Mouse (Mus musculus) small intestine, adult 2 months (tissue): ENCODE data around the gene Olfr1066. TPM values are rescaled to one million over a fixed set of nuclear protein-coding genes. Genes with fewer than 3 reads are reported as not detected.

ENCODE experiments used
- H3K27ac ChIP-seq: fragments of 200-500 bp; 2 replicates; pipeline ENCODE4 v1.5.1; 2012; ENCODE audit warnings: low read depth, low read length, control low read depth, inconsistent platforms; ENCODE audit not compliant: insufficient read depth
- H3K27me3 ChIP-seq: fragments of 200-500 bp; 2 replicates; pipeline ENCODE4 v1.6.1; 2012; ENCODE audit warnings: mild to moderate bottlenecking, moderate library complexity, low read length, inconsistent platforms; ENCODE audit not compliant: control insufficient read depth, insufficient read depth
- H3K36me3 ChIP-seq: fragments of 200-500 bp; 2 replicates; pipeline ENCODE4 v1.6.1; 2012; ENCODE audit warnings: mild to moderate bottlenecking, low read length, control low read depth, inconsistent platforms; ENCODE audit not compliant: control insufficient read depth, insufficient read depth
- H3K4me1 ChIP-seq: fragments of 200-500 bp; 2 replicates; pipeline ENCODE4 v1.6.1; 2012; ENCODE audit warnings: low read length, inconsistent platforms, mixed read lengths; ENCODE audit not compliant: control insufficient read depth, insufficient read depth, insufficient read length
- H3K4me3 ChIP-seq: fragments of 200-500 bp; 2 replicates; pipeline ENCODE4 v1.5.1; 2012; ENCODE audit warnings: low read depth, mild to moderate bottlenecking, control low read depth, inconsistent platforms, low read length, moderate library complexity
- CTCF ChIP-seq: fragments of 200-500 bp; IDR thresholded peaks from 2 replicates; pipeline ENCODE4 v1.5.1; 2012; ENCODE audit warnings: low read depth, mild to moderate bottlenecking, control low read depth, inconsistent platforms, low read length, moderate library complexity, mixed read lengths; ENCODE audit not compliant: insufficient replicate concordance, insufficient read length; ENCODE audit errors: extremely low read depth
- POLR2A ChIP-seq: fragments of 200-500 bp; IDR thresholded peaks from 2 replicates; pipeline ENCODE4 v1.6.1; 2012; ENCODE audit warnings: low read depth, mild to moderate bottlenecking, control low read depth, inconsistent platforms, low read length, moderate library complexity
- WGBS: fragments of 180-500 bp; shearing (Covaris S2); methylation state at CpG from one replicate; pipeline ENCODE4 v1.1.7; 2018; 5-methylcytosine and 5-hydroxymethylcytosine counted together
- polyA plus RNA-seq: library from polyadenylated mRNA; depleted of rRNA; stranded (reverse); fragments of >200 nt; gene quantifications from 2 replicates; pipeline ENCODE4 v1.2.3, GENCODE M21; 2012; rRNA removed

The Olfr1066 gene
- polyA plus RNA-seq, 1 experiment: not detected

DNA sequence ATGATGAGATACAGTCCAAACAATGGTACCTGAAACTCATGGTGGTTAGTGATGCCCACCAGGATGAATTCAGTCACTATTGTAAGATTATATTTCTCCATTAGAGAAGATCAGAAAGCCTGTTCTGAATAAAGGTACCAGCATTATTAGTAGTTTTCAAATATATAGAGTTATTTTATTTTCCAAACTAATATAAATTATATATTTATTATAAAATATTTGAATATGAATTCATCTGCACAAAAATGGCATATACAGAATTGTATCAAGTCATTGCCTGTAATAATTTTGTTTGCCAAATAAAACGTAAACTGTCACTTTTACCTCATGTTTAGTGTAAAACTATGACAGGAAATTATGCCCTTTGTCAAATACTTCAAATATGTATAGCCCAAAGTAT, 42.1 kb downstream of the Olfr1066 start, which contains the start of gene Olfr1061:
Olfr1061 (minus strand) TSS at position 101 of the 400 bp plus-strand sequence.
- 74% methylated on average over 1 of the region's 1 CpGs for WGBS
- Histone ChIP-seq H3K4me3 (no peak within 1 kb of the TSS), H3K4me1 (no peaks in the 10 kb centered on the region), H3K27ac (no peak within 1 kb of the TSS), H3K27me3 (no peaks in the 10 kb centered on the region), H3K36me3 (no peaks in the 10 kb centered on the region)
- TF ChIP-seq CTCF (no peak), POLR2A (no peak)

Other genes starting within 250 kb of the Olfr1066 start
- not detected in 2 replicates for gene Olfr1046, start 237.0 kb downstream of the Olfr1066 start, polyA plus RNA-seq
- gene Olfr1047, start 224.9 kb downstream of the Olfr1066 start, polyA plus RNA-seq: not detected in 2 replicates
- not detected in 2 replicates for gene Olfr1048, start 216.0 kb downstream of the Olfr1066 start, polyA plus RNA-seq
- gene Olfr1049, start 197.9 kb downstream of the Olfr1066 start, polyA plus RNA-seq: not detected in 2 replicates
- gene Olfr1051, start 177.2 kb downstream of the Olfr1066 start, polyA plus RNA-seq: not detected in 2 replicates
- gene Olfr1052, start 163.8 kb downstream of the Olfr1066 start, polyA plus RNA-seq: not detected in 2 replicates
- not detected in 2 replicates for gene Olfr1053, start 141.0 kb downstream of the Olfr1066 start, polyA plus RNA-seq
- not detected in 2 replicates for gene Olfr1054, start 120.8 kb downstream of the Olfr1066 start, polyA plus RNA-seq
- gene Olfr1055, start 106.0 kb downstream of the Olfr1066 start, polyA plus RNA-seq: not detected in 2 replicates
- not detected in 2 replicates for gene Olfr1056, start 93.8 kb downstream of the Olfr1066 start, polyA plus RNA-seq
- gene Olfr1057, start 77.9 kb downstream of the Olfr1066 start, polyA plus RNA-seq: not detected in 2 replicates
- gene Olfr1058, start 67.7 kb downstream of the Olfr1066 start, polyA plus RNA-seq: not detected in 2 replicates
- gene Olfr1061, start 42.2 kb downstream of the Olfr1066 start, polyA plus RNA-seq: not detected in 2 replicates
- not detected in 2 replicates for gene Olfr1062, start 29.5 kb downstream of the Olfr1066 start, polyA plus RNA-seq
- gene Olfr1065, start 5.7 kb downstream of the Olfr1066 start, polyA plus RNA-seq: not detected in 2 replicates
- gene Olfr228, start 31.1 kb upstream of the Olfr1066 start, polyA plus RNA-seq: not detected in 2 replicates
- not detected in 2 replicates for gene Olfr1076, start 52.2 kb upstream of the Olfr1066 start, polyA plus RNA-seq
- gene Olfr1079, start 86.2 kb upstream of the Olfr1066 start, polyA plus RNA-seq: not detected in 2 replicates
- gene Olfr1080, start 102.0 kb upstream of the Olfr1066 start, polyA plus RNA-seq: not detected in 2 replicates
- gene Olfr1082, start 142.7 kb upstream of the Olfr1066 start, polyA plus RNA-seq: not detected in 2 replicates
- not detected in 2 replicates for gene Olfr1084, start 183.5 kb upstream of the Olfr1066 start, polyA plus RNA-seq
- gene Olfr1085, start 205.8 kb upstream of the Olfr1066 start, polyA plus RNA-seq: not detected in 2 replicates
- gene Olfr1086, start 223.8 kb upstream of the Olfr1066 start, polyA plus RNA-seq: not detected in 2 replicates
- gene Olfr1087, start 242.1 kb upstream of the Olfr1066 start, polyA plus RNA-seq: not detected in 2 replicates